Mouse (Mus musculus): ENCODE data around the gene Ptprj.

Ptprj gene

GRCm38 (mm10) chr2:90522455-90522854 is 58.0 kb downstream of the Ptprj start:
- DNase-seq (ENCODE audit: low spot score), result no peak

GRCm38 (mm10) chr2:90521909-90522308 is 58.5 kb downstream of the Ptprj start:
- DNase-seq (ENCODE audit: low spot score), result no peak

GRCm38 (mm10) chr2:90518296-90518695 is 62.2 kb downstream of the Ptprj start:
- no peak for DNase-seq (ENCODE audit: low spot score)

GRCm38 (mm10) chr2:90514969-90515368 is 65.5 kb downstream of the Ptprj start:
- DNase-seq (ENCODE audit: low spot score), result no peak

- DNase-seq (ENCODE audit: low spot score), result no peak
Observed at GRCm38 (mm10) chr2:90509268-90509667, 71.2 kb downstream of the Ptprj start.

GRCm38 (mm10) chr2:90506143-90506542 is 74.3 kb downstream of the Ptprj start:
- DNase-seq (ENCODE audit: low spot score), result no peak

- peak; percentile 40 for DNase-seq (ENCODE audit: low spot score)
Observed at GRCm38 (mm10) chr2:90504731-90505171, 75.7 kb downstream of the Ptprj start.

GRCm38 (mm10) chr2:90503182-90503833 is 77.1 kb downstream of the Ptprj start:
- DNase-seq (ENCODE audit: low spot score), result peak; percentile 45

- no peak for DNase-seq (ENCODE audit: low spot score)
Observed at GRCm38 (mm10) chr2:90502738-90503137, 77.7 kb downstream of the Ptprj start.

GRCm38 (mm10) chr2:90501708-90502107 is 78.7 kb downstream of the Ptprj start:
- DNase-seq (ENCODE audit: low spot score), result no peak

- DNase-seq (ENCODE audit: low spot score), result no peak
Observed at GRCm38 (mm10) chr2:90500892-90501291, 79.6 kb downstream of the Ptprj start.

GRCm38 (mm10) chr2:90499002-90499401 is 81.4 kb downstream of the Ptprj start:
- no peak for DNase-seq (ENCODE audit: low spot score)

- no peak for DNase-seq (ENCODE audit: low spot score)
Observed at GRCm38 (mm10) chr2:90497551-90497950, 82.9 kb downstream of the Ptprj start.

GRCm38 (mm10) chr2:90496680-90497074 is 83.8 kb downstream of the Ptprj start:
- DNase-seq (ENCODE audit: low spot score), result no peak

- DNase-seq (ENCODE audit: low spot score), result no peak
Observed at GRCm38 (mm10) chr2:90496012-90496679, 84.3 kb downstream of the Ptprj start.

GRCm38 (mm10) chr2:90490279-90491046 is 90.0 kb downstream of the Ptprj start:
- DNase-seq (ENCODE audit: low spot score), result no peak

- no peak for DNase-seq (ENCODE audit: low spot score)
Observed at GRCm38 (mm10) chr2:90489839-90490238, 90.6 kb downstream of the Ptprj start.

- DNase-seq (ENCODE audit: low spot score), result no peak
Observed at GRCm38 (mm10) chr2:90488690-90489590, 91.5 kb downstream of the Ptprj start.

- DNase-seq (ENCODE audit: low spot score), result no peak
Observed at GRCm38 (mm10) chr2:90487471-90488238, 92.8 kb downstream of the Ptprj start.

GRCm38 (mm10) chr2:90486226-90486755 is 94.2 kb downstream of the Ptprj start:
- no peak for DNase-seq (ENCODE audit: low spot score)

GRCm38 (mm10) chr2:90481505-90481904 is 98.9 kb downstream of the Ptprj start:
- DNase-seq (ENCODE audit: low spot score), result no peak

All from spleen, adult 12 weeks (tissue).